Mouse (Mus musculus) thymus, postnatal 36 days (tissue): Measurements from ENCODE around the gene Ttc9c.

ENCODE experiments used
- DNase-seq, 2 experiments: peaks; one replicate each; pipeline ENCODE4 v3.0.0; 2022; ENCODE audit warnings: mixed read lengths in 2 of 2

The Ttc9c gene

DNA sequence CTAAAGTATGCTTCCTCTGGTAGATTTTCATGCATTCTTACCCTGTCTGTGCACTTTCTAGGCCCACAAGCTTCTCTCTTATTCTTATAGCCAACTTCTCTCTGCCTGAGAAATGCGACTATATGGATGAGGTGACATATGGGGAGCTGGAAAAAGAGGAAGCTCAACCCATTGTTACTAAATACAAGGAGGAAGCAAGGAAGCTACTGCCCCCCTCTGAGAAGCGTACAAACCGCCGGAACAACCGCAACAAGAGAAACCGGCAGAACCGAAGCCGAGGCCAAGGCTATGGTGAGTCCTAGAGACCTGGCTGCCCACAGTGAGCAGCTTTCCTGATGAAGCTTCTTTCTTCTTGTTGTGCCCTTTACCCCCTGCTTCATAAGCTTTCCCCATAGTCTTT, 10.5 kb upstream of the Ttc9c start, which contains the start of gene AC129217.1:
TSS of gene AC129217.1 (plus strand) at position 114 of the 400 bp plus-strand sequence.
- DNase-seq, result no peak

DNA sequence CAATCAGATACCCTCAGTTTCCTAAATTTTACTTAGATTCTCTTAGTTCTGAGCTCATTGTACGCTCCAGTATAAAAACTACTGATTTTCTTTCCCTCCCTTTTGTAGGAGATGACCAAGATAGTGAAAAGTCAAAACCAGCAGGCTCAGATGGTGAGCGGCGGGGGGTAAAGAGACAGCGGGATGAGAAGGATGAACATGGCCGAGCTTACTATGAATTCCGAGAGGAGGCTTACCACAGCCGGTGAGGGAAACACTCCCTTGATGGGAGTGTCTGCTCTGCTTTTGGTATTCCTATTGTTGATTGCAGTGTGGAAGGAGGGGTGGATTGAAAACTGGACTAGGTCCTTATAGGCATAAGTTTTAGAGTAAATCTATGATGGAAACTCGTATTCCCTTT, 3.6 kb upstream of the Ttc9c start:
- DNase-seq, result no peak

DNA sequence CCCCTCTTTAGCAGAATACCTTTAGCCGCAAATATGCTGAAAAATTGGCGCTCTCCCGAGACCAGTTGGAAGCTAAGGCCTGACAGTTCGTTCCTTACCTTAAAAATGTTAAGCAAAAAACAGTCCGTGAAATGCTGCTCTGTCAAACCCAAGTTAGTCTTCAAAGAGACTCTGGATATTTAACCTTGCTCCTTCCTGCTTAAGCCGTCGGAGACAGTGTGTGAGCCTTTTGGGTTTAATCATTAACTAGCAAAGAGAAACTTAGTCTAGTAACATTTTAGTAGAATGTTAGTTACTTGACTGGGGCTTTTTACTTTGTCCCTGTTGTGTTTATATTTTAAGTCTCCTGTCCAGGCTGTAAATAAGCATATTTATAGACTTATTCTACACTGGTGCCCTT, 2.0 kb upstream of the Ttc9c start:
- no peak for DNase-seq

DNA sequence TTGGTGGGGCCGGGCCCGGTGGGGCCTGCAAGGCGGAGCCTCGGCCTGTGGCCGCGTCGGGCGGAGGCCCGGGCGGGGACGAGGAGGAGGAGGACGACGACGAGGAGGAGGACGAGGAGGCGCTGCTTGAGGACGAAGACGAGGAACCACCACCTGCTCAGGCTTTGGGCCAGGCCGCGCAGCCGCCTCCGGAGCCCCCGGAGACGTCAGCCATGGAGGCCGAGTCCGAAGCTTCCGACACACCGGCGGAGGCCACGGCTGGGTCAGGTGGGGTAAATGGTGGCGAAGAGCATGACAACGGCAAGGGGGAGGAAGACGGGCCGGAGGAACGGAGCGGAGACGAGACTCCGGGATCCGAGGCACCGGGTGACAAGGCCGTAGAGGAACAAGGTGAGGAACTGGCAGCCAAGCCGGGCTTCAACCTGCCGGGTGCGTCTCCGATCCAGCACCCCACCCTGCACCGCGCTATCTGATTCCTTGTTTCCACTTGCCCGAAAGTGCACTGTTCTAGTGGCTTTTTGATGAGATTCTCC, 1.4 kb upstream of the Ttc9c start:
- DNase-seq, result no peak

DNA sequence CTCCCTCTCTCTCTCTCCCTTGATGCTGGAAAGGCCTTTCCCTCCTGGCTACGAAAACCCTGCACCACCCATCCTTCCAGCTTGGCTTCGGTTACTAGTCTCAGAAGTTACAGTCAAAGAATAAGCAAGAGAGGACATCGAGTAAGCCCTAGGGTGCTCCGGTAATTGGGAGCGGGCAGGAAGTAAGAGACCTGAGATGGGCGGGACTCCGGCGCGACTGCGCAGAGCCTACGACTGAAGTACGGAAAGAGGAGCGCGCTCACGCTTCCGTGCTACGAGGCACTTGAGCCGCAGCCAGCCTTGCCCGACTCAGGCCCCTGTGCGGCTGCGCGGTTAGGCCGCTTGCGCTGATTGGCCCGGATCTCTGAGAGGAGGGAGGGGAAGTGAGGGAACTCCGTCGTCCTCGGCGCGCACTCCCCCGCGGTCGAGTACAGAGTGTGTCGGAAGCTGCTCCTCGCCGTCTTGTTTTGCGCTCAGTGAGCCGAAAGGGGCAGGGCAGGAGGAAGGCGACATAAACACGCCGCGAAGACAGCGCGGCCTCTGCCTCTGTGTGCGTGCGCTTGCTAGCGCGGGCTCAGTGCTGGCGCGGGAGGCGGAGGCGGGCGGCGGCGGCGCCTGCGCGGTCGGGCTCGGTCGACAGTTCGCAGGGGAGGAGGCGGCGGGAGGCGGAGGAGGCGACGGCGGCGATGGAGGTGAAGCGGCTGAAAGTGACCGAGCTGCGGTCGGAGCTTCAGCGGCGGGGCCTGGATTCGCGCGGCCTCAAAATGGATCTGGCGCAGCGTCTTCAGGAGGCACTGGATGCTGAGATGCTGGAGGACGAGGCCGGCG, 677 bp upstream of the Ttc9c start, which contains the start of gene Hnrnpul2:
TSS of gene Hnrnpul2 (plus strand) at position 415 of the 828 bp plus-strand sequence.
- DNase-seq, result peak; percentile 96 to 99

DNA sequence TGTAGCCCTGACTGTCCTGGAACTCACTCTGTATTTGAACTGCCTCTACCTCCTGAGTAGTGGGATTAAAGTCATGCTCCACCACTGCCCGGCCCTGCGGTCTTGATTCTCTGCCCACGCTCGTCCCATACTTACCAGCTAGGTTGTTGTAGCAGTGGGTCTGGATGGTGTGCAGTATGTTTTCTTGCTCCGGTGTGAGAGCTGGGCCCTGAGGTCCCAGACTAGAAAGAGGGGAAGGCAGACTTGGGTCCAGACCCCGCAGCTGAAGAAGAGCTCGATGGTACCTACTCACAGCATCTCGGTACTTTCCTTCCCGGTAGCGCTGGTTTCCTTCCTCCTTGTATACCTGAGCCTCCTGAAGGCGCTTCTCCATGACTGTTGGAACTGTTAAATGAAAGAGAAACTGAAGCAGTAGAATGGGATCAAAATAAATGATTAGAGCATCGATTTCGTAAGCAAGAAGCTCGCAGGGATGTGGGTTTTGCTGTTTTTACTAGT, 783 bp downstream of the Ttc9c start:
- peak in 1 of 2 experiments; percentile 21 for DNase-seq

DNA sequence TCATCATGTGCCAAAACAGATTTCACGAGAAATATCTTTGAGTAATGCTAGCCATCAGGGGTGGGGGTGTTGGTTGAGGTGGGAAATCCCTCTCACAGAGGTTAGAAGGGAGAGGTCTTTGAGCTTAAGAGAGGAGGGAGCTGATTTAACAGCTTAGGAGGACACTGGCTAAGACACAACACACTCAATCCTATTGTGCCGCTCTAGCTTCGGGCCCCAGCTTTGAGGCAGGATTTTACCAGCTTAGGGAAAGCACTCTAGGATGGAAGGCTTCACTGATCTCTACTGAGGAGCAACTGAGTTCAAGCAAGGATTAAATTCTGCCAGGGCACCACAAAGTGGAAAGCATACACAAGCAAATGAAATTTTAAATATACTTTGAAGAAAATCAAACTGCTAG, 2.1 kb downstream of the Ttc9c start:
- no peak for DNase-seq

DNA sequence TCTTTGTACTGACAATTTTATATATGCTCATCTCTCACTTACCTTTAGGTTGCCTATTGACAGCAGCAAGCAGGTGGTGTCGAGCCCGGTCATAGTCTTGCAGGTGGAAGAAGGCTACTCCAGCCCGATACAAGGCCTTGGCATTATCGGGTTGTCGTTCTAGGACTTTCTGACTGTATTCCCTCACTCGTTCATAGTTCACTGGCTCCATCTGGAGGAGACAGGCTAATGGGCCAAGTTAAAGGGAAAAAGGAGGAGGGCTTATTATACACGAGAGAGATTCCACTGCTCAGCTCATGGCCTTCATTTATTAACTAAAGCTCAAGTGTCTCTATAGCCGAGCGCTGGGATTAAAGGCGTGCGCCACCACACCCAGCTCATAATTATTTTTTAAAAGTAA, 3.3 kb downstream of the Ttc9c start:
- DNase-seq, result no peak

DNA sequence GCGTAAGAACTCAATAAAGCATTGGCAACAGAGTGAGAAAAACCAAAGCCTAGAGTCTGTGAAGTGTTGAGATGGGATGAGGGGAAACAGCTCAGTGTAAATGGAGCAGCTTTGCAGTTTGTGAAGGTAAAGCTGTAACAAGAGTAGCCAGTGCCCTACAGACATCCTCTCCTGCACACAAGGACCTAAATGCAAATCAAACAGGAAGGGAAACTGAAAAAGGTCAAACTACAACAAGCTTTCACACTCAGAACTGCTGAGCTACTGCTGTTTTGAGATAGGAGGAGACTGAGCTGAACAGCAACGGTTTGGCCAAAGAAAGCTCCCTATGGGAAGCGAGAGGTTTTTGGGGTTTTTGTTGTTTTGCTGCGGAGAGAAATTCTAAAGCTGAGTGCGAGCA, 12.3 kb downstream of the Ttc9c start:
- no peak for DNase-seq

DNA sequence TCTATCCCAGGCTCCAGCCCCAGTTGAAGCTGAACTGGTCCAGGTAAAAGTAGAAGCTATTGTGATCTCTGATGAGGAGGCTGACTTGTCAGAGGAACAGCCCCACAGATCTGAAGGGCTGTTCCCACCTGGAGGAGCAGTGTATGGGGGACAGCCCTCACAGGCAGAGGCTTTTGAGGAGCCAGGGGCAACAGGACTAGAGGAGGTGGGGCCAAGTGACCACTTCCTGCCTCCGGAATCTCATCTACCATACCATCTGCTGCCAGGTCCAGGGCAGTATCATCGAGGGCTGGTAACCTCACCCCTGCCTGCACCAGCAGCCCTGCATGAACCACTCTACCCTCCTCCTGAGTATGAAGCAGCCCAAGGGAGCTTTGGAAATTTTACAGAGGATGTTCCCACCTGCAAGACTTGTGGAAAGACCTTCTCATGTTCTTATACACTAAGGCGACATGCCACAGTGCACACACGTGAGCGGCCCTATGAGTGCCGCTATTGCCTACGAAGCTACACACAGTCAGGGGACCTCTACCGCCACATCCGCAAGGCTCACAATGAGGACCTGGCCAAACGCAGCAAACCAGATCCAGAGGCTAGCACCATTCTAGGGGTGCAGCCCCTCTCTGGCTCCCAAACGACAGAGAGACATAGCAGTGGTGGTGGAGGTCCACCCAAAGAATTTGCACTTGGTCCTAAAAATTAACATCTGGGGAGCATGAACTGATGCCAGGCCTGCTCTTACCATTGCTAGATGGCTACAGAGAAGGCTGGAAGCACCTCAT, 15.1 kb downstream of the Ttc9c start:
- DNase-seq, result no peak

DNA sequence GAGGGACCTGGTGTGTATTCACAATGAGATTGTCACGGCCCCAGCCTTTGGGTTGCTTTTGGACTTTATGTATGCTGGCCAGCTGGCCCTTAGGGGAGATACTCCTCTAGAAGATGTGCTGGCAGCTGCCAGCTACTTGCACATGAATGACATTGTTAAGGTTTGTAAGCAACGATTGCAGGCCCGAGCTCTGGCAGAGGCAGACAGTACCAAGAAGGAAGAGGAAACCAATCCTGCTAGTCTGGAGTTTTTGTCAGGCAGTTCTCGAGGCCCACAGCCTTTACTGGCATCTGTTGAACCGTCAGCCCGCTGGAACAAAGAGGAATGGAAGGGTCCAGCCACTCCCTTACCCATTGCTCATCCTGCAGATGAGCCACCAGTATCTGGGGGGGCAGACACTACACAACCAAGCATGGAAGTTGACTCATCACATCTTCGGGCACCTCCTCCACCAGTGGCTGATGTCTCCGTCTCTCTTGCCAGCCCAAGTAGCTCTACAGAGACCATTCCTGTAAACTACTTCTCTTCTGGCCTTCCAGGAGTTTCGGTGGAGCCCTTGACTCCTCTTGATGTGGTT, 15.8 kb downstream of the Ttc9c start:
- no peak for DNase-seq

DNA sequence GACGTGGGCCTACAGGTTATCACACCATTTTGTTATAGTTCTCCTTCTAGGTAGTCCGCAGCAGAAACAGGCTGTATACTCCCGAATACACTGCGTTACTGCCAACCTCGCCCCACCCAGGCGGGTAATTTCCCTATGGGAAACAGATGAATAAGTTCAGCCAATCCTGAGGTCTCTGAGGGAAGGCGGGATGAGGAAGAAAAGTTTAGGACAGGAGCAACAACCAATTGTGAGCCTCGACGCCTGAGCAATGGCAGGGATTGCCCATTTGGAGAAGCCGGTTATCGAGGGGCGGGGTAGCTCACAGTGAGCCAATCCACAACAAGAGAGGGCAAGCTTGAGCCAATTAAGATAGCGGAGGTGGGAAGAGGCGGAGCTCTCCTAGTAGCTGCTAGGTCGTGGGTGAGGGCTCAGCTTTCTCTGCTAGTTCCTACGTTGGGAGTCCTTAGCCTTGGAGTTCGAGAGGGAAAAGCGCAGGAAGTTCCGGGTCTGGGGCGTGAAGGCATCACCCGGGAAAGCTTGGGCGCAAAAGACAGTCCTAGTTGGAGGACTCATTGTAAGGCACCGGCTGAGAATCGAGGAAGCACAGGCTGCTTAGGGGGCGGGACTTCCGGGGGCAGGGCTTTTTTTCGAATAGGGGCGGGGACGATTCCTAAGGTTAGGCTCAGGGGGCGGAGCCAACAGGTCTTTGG, 16.9 kb downstream of the Ttc9c start, which contains the start of gene Zbtb3:
TSS of gene Zbtb3 (plus strand) at position 426 of the 692 bp plus-strand sequence.
- DNase-seq, result peak; percentile 87 to 94

DNA sequence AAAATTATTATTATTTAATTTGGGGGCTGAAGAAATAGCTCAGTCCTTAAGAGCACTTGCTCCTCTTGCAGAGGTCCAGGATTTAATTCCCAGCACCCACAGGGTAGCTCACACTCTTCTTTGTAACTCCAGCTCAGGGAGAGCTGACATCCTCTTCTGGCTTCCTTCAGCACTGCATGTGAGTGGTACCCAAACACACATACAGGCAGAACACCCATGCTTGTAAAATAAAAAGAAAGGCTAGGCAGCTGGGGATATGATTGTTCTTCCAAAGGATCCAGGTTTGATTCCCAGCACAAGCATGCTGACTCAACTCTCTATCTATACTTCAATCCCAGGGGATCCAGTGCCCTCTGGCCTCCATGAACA, 20.2 kb downstream of the Ttc9c start:
- no peak for DNase-seq

DNA sequence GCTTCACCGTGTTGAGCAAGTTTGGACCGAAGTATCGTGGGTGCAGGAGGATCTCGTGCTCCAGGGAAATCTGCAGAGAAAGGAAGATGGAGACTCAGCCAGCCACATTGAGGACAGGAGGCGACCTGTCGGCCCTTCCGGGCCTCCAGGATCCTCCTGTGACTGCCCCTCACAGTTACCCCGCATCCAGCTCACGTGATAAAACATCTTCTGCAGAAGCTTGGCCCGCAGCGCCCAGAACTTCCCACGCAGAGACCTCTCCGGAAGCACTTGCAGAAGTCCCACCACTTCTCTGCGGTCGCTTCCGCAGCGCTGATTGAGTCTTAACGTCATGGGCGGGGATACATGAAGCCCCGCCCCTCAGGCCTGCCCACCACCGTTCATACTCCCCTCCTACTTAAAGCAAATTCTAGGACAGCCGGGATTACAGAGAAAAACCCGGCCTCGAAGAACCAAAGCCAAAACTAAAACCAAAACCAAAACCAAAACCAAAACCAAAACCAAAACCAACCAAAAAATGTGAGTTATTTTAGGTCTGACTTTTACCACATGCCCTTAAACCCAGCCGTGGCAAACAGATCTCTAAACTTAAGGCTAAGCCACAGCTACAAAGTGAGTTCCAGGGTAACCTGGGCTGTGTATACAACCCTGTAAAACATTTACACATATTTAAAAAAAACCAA, 20.7 kb downstream of the Ttc9c start, which contains the start of gene Polr2g:
TSS of gene Polr2g (minus strand) at position 314 of the 683 bp plus-strand sequence.
- peak; percentile 85 to 91 for DNase-seq

DNA sequence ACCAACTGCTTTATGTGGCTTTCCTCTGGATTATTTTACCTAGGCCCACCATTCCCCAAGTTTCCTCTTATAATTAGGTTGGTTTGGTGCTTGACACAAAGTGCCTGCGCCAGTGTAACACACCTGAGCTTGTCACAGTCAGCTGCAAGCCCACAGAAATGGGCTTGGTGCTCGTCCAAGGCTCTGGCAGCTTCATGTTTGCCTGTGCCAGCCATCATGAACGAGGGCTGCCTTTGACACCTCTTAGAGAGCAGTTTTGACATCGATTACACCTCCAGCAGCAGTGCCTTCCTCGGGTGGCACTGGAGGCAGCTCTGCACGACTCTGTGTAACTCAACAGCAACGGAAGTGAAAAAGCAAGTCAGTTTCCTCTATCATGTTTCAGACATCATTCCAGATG, 29.0 kb downstream of the Ttc9c start:
- DNase-seq, result no peak

DNA sequence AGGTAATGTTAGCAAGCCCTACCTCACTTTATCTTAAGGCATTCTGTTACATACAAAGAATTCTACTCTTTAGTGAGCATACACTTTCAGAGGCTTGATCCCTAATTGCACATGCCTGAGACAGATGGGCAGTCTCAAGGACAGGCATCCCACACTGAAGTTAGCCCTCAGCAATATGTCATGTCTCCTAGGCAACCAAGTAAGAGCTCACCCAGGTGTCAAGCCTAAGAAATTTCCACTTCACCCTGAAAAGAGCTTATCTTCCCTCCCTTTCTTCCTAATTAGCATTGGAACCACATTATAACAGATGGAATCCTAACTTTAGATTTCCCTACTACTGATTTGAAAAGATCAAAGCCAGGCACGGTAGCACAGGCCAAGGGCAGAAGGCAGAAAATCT, 30.0 kb downstream of the Ttc9c start:
- DNase-seq, result no peak

DNA sequence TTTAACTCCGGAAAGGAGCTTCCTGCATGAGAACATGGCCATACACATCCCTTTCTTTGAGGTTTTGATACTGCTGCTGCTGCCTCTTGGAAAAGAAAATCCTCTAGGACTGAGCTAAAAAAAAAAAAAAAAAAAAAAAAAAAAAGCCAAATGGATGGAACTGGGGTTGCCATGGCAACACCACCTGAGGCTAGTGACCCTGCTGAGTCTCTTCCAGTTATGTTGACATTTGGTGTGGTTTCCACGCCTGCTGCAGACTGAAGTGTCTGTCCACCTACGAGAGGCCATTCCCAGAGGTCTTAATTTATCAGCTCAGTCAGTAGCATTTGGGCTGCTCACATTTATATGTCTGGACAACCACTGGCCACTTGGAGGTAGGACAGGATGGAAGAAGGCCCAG, 30.6 kb downstream of the Ttc9c start:
- no peak for DNase-seq

DNA sequence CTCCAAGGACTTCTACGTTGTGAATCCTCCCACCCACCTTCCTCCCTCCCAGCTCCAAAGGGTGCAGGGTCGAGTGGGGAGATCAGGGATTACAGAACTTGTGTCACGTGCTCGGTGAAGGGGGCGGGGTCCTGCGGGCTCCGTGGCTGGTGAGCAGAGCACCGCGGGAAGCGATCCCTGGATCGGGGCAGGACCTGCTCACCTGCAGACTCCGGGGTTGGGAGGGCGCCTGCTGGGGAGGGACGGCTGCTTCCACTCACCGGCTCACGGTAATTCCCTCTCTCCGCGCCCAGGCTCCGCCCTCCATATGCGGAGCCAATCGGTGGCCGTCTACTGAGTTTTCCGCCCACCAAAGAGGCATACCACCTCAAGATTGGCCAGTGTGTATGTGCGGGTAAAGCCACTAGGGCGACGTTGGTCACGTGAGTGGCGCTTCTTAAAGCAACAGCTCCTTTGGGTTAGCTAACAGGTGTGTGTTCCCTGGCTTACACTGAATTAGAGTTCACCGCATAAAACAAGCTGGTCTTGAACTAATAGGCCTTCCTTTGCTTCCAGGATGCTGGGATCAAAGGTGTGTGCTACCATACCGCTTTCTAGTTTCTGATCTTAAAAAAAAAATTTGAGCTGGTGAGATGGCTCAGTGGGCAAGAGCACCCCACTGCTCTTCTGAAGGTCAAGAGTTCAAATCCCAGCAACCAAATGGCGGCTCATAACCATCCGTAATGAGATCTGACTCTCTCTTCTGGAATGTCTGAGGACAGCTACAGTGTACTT, 32.9 kb downstream of the Ttc9c start, which contains the start of gene Taf6l:
TSS of gene Taf6l (minus strand) at position 410 of the 774 bp plus-strand sequence.
- DNase-seq, result peak; percentile 88 to 93

DNA sequence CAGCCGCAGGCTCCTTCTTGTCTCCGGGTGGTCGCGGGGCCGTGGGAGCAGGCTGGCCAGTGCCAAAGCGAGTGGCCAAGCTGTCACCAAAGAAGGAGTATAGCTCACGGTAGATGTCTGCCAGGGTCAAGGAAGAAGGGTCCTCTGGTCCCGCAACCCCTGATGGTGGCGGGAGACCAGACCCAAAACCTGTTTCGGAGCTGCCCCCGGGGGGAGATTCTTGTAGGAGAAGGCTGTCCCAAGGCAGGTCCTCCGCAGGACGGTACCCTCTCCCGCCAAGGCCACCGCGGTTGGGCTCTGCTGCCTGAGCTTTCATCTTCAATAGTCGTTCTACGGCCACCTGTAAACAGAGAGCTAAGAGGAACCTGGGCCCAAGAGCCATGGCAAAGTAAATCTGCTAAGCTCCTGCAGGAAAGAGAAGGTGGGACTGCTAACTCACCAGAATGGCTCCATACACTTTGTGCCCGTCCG, 44.1 kb downstream of the Ttc9c start:
- DNase-seq, result no peak

DNA sequence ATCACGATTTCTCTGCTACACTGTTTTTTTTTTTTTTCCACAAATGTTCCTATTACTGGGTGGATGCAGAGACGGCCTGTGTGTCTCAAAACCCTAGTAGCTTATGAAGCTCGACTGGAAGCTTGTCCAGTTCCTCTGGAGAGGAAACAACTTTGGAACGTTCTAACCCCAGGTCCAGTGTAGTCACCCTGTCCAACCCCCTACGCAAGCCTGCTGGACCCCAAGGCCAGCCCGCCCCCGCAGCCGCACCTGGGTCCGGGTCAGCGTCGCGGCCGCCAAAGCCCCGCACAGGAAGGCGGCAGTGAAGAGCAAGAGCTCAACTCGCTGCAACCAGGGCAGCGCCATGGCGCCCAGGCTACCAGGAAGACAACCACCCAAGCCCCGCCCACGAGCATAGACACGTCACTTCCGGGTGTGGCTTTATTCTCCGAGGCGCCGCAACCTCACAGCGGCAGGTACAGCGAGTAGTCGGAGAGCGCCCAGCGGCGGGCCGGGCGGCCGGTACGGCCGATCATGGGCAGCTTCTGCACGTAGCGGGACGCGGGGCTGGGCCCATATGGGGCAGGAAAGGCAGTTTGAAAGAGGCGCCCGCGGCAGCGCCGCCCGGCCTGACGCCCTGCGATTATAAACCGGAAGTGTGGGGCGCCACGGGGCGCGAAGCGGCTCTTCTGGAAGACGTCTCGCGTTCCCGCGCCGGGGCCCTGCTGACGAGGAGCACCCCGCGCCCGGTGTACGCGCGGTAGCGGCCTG, 44.9 kb downstream of the Ttc9c start, which contains the start of gene Tmem179b:
TSS of gene Tmem179b (minus strand) at position 382 of the 750 bp plus-strand sequence.
- peak; percentile 96 to 98 for DNase-seq
